ENCODE assay signal across 12 mouse cellular contexts in genomic region chr1:51780357-51780756, GRCm38 (mm10).
DNase-seq lines count a peak whose midpoint lies in the region; ATAC-seq lines count a peak whose summit lies in the region.
"Had no signal": no experiment of that assay in that cellular context is flagged by ENCODE, and none has a peak within 500 bp of the region (broad histone marks: within the 10 kb centered on the region; RNA-seq: fewer than 3 reads in every experiment).

No protein-coding gene starts in this region.

- no peaks in the 10 kb centered on the region for H3K4me1 ChIP-seq in hindbrain, embryonic 15.5 days (replicated peaks)
- no peaks in the 10 kb centered on the region for H3K4me1 ChIP-seq in hindbrain, embryonic 12.5 days
- H3K4me1 ChIP-seq in liver, embryonic 16.5 days (ENCODE audit: control insufficient read depth, low read depth, low read length) = no peaks in the 10 kb centered on the region
- H3K4me1 ChIP-seq in heart, embryonic 16.5 days (ENCODE audit: control insufficient read depth, insufficient read depth, low read length) = peaks cover 3% of the 10 kb centered on the region; the same call in 1 of the 2 replicates
- no peaks in the 10 kb centered on the region for H3K4me1 ChIP-seq in forebrain, embryonic 15.5 days
- H3K4me1 ChIP-seq: midbrain, embryonic 13.5 days had no signal

- H3K4me3 ChIP-seq in hindbrain, embryonic 15.5 days = no peak overlapping the region
- H3K4me3 ChIP-seq in hindbrain, embryonic 12.5 days = no peak overlapping the region
- no peak overlapping the region for H3K4me3 ChIP-seq in liver, embryonic 16.5 days (ENCODE audit: low read depth, low read length)
- H3K4me3 ChIP-seq in heart, embryonic 16.5 days (ENCODE audit: low read length) = no peak overlapping the region
- H3K4me3 ChIP-seq in forebrain, embryonic 15.5 days = no peak overlapping the region
- H3K4me3 ChIP-seq: limb, embryonic 15.5 days; midbrain, embryonic 13.5 days had no signal

- H3K9me3 ChIP-seq in hindbrain, embryonic 15.5 days = no peaks in the 10 kb centered on the region
- H3K9me3 ChIP-seq in hindbrain, embryonic 12.5 days (replicated peaks) = no peaks in the 10 kb centered on the region
- H3K9me3 ChIP-seq in liver, embryonic 16.5 days (replicated peaks; ENCODE audit: control insufficient read depth, low read length) = no peaks in the 10 kb centered on the region
- H3K9me3 ChIP-seq in heart, embryonic 16.5 days (replicated peaks; ENCODE audit: control insufficient read depth, low read length) = no peaks in the 10 kb centered on the region
- no peaks in the 10 kb centered on the region for H3K9me3 ChIP-seq in forebrain, embryonic 15.5 days
- H3K9me3 ChIP-seq: limb, embryonic 15.5 days; midbrain, embryonic 13.5 days had no signal

- peak; percentile 48; the same call in 1 of the 2 replicates for ATAC-seq in hindbrain, embryonic 15.5 days (ENCODE audit: low FRiP score, low read depth)
- no peak for ATAC-seq in hindbrain, embryonic 12.5 days (ENCODE audit: low FRiP score)
- peak; percentile 32; the same call in 1 of the 2 replicates for ATAC-seq in liver, embryonic 16.5 days (ENCODE audit: low read depth)
- ATAC-seq in heart, embryonic 16.5 days (replicated peaks; ENCODE audit: extremely low read depth, insufficient read depth, low FRiP score) = peak; percentile 67
- no peak for ATAC-seq in forebrain, embryonic 15.5 days (replicated peaks)
- ATAC-seq: midbrain, embryonic 13.5 days had no signal

- H3K36me3 ChIP-seq in hindbrain, embryonic 15.5 days = peaks cover 7% of the 10 kb centered on the region; the same call in 1 of the 2 replicates
- peaks cover 42% of the 10 kb centered on the region for H3K36me3 ChIP-seq in hindbrain, embryonic 12.5 days
- H3K36me3 ChIP-seq in liver, embryonic 16.5 days (ENCODE audit: control insufficient read depth, insufficient read depth) = no peaks in the 10 kb centered on the region
- peaks cover 15% of the 10 kb centered on the region for H3K36me3 ChIP-seq in heart, embryonic 16.5 days (ENCODE audit: control insufficient read depth, insufficient read depth)
- H3K36me3 ChIP-seq in forebrain, embryonic 15.5 days = peaks cover 25% of the 10 kb centered on the region

- no peak for DNase-seq in liver
- DNase-seq in yolk sac, embryonic 10.5 days (ENCODE audit: low spot score) = peak; percentile 28
- DNase-seq: cerebellum, postnatal 25 days; lung, postnatal 36 days had no signal

- H3K9ac ChIP-seq in hindbrain, embryonic 15.5 days = no peak overlapping the region
- no peak overlapping the region for H3K9ac ChIP-seq in hindbrain, embryonic 12.5 days
- no peak overlapping the region for H3K9ac ChIP-seq in liver, embryonic 16.5 days (ENCODE audit: low read depth, low read length)
- no peak overlapping the region for H3K9ac ChIP-seq in heart, embryonic 16.5 days (ENCODE audit: low read length)
- H3K9ac ChIP-seq in forebrain, embryonic 15.5 days (replicated peaks) = no peak overlapping the region
- H3K9ac ChIP-seq: limb, embryonic 15.5 days; midbrain, embryonic 13.5 days had no signal

- H3K27ac ChIP-seq in hindbrain, embryonic 15.5 days (replicated peaks) = no peak overlapping the region
- H3K27ac ChIP-seq in hindbrain, embryonic 12.5 days = no peak overlapping the region; the same call in 1 of the 2 replicates
- H3K27ac ChIP-seq in liver, embryonic 16.5 days (ENCODE audit: low read length) = no peak overlapping the region
- H3K27ac ChIP-seq in heart, embryonic 16.5 days (ENCODE audit: low read length) = peak overlapping the region; percentile 69
- no peak overlapping the region for H3K27ac ChIP-seq in forebrain, embryonic 15.5 days (replicated peaks)
- H3K27ac ChIP-seq: limb, embryonic 15.5 days; midbrain, embryonic 13.5 days had no signal

- no peak overlapping the region for H3K4me2 ChIP-seq in hindbrain, embryonic 15.5 days
- H3K4me2 ChIP-seq in hindbrain, embryonic 12.5 days (replicated peaks) = no peak overlapping the region
- H3K4me2 ChIP-seq in liver, embryonic 16.5 days (ENCODE audit: low read depth, low read length) = no peak overlapping the region
- no peak overlapping the region for H3K4me2 ChIP-seq in heart, embryonic 16.5 days (ENCODE audit: low read depth, low read length)
- no peak overlapping the region for H3K4me2 ChIP-seq in forebrain, embryonic 15.5 days (replicated peaks)
- H3K4me2 ChIP-seq: limb, embryonic 15.5 days; midbrain, embryonic 13.5 days had no signal

- H3K27me3 ChIP-seq in hindbrain, embryonic 15.5 days = no peaks in the 10 kb centered on the region
- no peaks in the 10 kb centered on the region for H3K27me3 ChIP-seq in hindbrain, embryonic 12.5 days
- no peaks in the 10 kb centered on the region for H3K27me3 ChIP-seq in liver, embryonic 16.5 days (ENCODE audit: control insufficient read depth, insufficient read depth, low read depth, low read length)
- H3K27me3 ChIP-seq in heart, embryonic 16.5 days (ENCODE audit: control insufficient read depth, insufficient read depth, low read length) = no peaks in the 10 kb centered on the region
- H3K27me3 ChIP-seq in forebrain, embryonic 15.5 days = no peaks in the 10 kb centered on the region
- H3K27me3 ChIP-seq: CH12.LX; limb, embryonic 15.5 days; midbrain, embryonic 13.5 days had no signal

Comparison
In these comparisons a context has a peak if more than half of its experiments do, and no peak if none do; other contexts are left out.
1. ATAC-seq: peak in hindbrain, embryonic 15.5 days (single experiment), liver, embryonic 16.5 days (single experiment) and heart, embryonic 16.5 days (single experiment); none in hindbrain, embryonic 12.5 days (single experiment) and forebrain, embryonic 15.5 days (single experiment).